Mouse (Mus musculus) stomach, postnatal 0 days (tissue): Measurements from ENCODE around the gene Babam2. TPM values are rescaled to one million over a fixed set of nuclear protein-coding genes. Genes with fewer than 3 reads are reported as not detected.

Experiments used
- ATAC-seq: fragments of 200-750 bp; cut with Nextera tagmentation; 2 replicates; pipeline ENCODE4 v1.8.0; 2017; ENCODE audit not compliant: low FRiP score, low TSS enrichment
- DNase-seq: peaks from one replicate; pipeline ENCODE4 v3.0.0-alpha.2; 2016; ENCODE audit warnings: low spot score
- H3K27ac ChIP-seq: fragments of 300-500 bp; sonication (generic); replicated peaks from 2 replicates; pipeline ENCODE4 v1.5.1; 2014; ENCODE audit warnings: mild to moderate bottlenecking, control low read depth
- H3K27me3 ChIP-seq: fragments of 300-500 bp; sonication (generic); 2 replicates; pipeline ENCODE4 v1.6.1; 2014; ENCODE audit warnings: low read length; ENCODE audit not compliant: control insufficient read depth, insufficient read depth
- H3K36me3 ChIP-seq: fragments of 300-500 bp; sonication (generic); 2 replicates; pipeline ENCODE4 v1.6.1; 2014; ENCODE audit warnings: low read length, mixed read lengths; ENCODE audit not compliant: control insufficient read depth, insufficient read depth
- H3K4me1 ChIP-seq: fragments of 300-500 bp; sonication (generic); replicated peaks from 2 replicates; pipeline ENCODE4 v1.6.1; 2014; ENCODE audit warnings: antibody characterized with exemption; ENCODE audit not compliant: control insufficient read depth, insufficient read depth
- H3K4me2 ChIP-seq: fragments of 300-500 bp; sonication (generic); replicated peaks from 2 replicates; pipeline ENCODE4 v1.6.1; 2014; ENCODE audit warnings: low read depth, mild to moderate bottlenecking, control low read depth, moderate library complexity
- H3K4me3 ChIP-seq: fragments of 300-500 bp; sonication (generic); 2 replicates; pipeline ENCODE4 v1.5.1; 2014; ENCODE audit warnings: low read depth, low read length, control low read depth
- H3K9ac ChIP-seq: fragments of 300-500 bp; sonication (generic); 2 replicates; pipeline ENCODE4 v1.6.1; 2014; ENCODE audit warnings: mild to moderate bottlenecking, low read length, control low read depth, mixed read lengths
- H3K9me3 ChIP-seq: fragments of 300-500 bp; sonication (generic); 2 replicates; pipeline ENCODE4 v1.6.1; 2016; ENCODE audit warnings: low read length; ENCODE audit not compliant: control insufficient read depth
- CTCF ChIP-seq: IDR thresholded peaks from 2 replicates; pipeline ENCODE4 v1.5.1; 2016; ENCODE audit warnings: antibody characterized with exemption, low read depth, mild to moderate bottlenecking, moderate library complexity
- EP300 ChIP-seq: optimal IDR thresholded peaks from 2 replicates; pipeline ENCODE3; 2016; ENCODE audit warnings: antibody characterized with exemption
- WGBS: fragments of 180-500 bp; shearing (Covaris S2); extraction: QIAGEN DNeasy Blood & Tissue Kit; methylation state at CpG from one replicate; pipeline ENCODE4 v1.1.7; 2014; 5-methylcytosine and 5-hydroxymethylcytosine counted together
- polyA plus RNA-seq: library from polyadenylated mRNA; unstranded; fragments of >200 nt; fragmentation: Nextera tagmentation; extraction: Ambion mirVana; gene quantifications from 2 replicates; pipeline ENCODE4 v1.2.1, GENCODE M21; 2015

Babam2 gene
- polyA plus RNA-seq, 1 experiment from 2014 or later, result 44.9 TPM

DNA sequence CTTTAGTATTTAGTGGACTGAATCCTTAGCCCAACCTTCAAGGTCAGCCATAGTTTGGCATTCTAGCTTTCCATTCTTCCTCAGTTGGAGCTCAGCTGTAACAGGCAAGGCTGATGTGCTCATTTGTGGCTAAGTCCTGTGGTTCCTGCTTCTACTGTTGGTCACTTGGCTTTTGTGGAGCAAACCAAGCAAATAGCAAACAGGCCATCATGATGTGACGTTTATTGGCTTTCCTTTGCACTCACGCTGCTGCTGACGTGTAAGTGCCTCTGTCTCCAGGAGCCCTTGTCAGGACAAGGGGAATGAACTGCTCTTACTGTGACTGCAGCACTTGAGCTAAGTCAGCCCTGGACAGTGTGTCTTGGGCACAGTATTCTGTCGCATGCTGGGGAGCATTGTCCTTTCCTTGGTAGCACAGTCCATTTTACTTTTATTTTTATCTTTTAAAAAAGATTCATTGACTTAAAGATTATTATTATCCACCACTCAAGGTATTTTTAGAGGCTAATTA, 45.1 kb downstream of the Babam2 start:
- no peak overlapping the region for H3K9ac ChIP-seq

DNA sequence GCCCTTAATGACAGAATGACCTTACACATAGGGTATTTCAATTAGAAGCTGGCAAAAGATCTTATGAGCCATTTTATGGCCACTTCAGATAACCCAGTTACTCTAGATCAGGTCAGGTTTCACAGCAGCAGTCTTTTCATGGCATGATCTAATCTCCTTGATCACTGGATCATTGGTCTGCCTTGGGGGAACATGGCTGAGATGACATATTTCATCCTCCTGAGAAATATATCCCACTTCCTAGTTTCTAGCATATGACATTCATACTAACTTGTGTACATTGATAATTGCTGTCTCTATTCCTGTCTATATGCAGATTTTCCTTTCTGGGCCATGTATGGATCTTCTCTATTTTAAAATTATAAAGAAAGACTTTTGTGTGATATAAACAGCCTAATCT, 51.9 kb downstream of the Babam2 start:
- DNase-seq (no peak), ATAC-seq (no peak)
- TF ChIP-seq EP300, result no peak
- no peak for TF ChIP-seq CTCF
- Histone ChIP-seq H3K4me2 (no peak overlapping the region), H3K36me3 (no peaks in the 10 kb centered on the region), H3K4me3 (no peak overlapping the region), H3K4me1 (no peaks in the 10 kb centered on the region; the same call in 1 of the 2 replicates), H3K9ac (no peak overlapping the region), H3K9me3 (no peaks in the 10 kb centered on the region), H3K27me3 (no peaks in the 10 kb centered on the region), H3K27ac (no peak overlapping the region)

More for the DNA sequence above, 45.1 kb downstream of the Babam2 start:
- 74% methylated on average over 4 of the region's 4 CpGs for WGBS
- TF ChIP-seq EP300 (no peak), CTCF (no peak)
- Histone ChIP-seq H3K27ac (no peak overlapping the region), H3K4me3 (no peak overlapping the region), H3K9me3 (no peaks in the 10 kb centered on the region), H3K4me1 (no peaks in the 10 kb centered on the region), H3K36me3 (no peaks in the 10 kb centered on the region), H3K27me3 (no peaks in the 10 kb centered on the region), H3K4me2 (no peak overlapping the region)
- DNase-seq, result no peak
- ATAC-seq, result no peak

DNA sequence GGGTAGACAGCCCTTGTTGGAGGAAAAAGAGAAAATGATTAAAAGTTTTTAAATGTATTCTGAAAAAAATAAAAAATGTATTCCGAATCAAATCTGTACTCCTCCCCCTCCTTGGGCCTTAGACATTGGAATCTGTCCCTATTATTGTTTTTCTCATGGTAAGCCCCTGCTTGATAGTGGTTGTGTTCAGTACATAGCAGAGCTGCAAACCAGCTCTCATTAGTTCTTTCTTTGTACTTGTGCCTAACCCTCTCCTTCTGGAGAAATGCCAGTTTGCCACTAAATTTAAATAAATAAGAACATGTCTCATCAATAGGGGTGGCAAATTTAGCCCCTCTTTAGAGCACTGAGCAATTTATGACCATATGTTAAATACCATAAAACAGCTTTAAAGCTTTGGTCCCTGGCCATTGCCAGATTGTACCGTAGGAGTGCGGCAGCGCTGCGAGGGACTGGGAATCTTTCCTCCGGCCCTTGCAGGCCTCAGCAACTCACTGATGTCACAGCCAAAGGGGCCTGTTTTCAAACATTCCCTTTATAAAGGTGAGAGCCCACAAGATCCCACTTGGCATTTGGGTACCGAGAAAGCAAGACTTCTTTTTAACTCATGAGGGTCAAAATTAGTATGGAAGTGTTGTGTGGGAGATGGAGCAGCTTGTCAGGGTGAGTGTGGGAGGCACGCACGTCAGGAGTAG, 52.9 kb downstream of the Babam2 start:
- H3K27me3 ChIP-seq, result no peaks in the 10 kb centered on the region
- H3K9me3 ChIP-seq, result no peaks in the 10 kb centered on the region
- ATAC-seq (no peak; the same call in 1 of the 2 replicates), DNase-seq (no peak)
- WGBS, result 61% methylated on average over 9 of the region's 9 CpGs
- H3K27ac ChIP-seq, result peak overlapping the region; percentile 56; the same call in 1 of the 2 replicates
- H3K36me3 ChIP-seq, result no peaks in the 10 kb centered on the region
- H3K4me2 ChIP-seq, result no peak overlapping the region
- H3K4me3 ChIP-seq, result no peak overlapping the region
- no peak overlapping the region for H3K9ac ChIP-seq
- TF ChIP-seq EP300 (no peak), CTCF (no peak)
- no peaks in the 10 kb centered on the region; the same call in 1 of the 2 replicates for H3K4me1 ChIP-seq

- TF ChIP-seq EP300 (no peak), CTCF (no peak)
- DNase-seq (peak; percentile 24), ATAC-seq (peak; percentile 74)
- Histone ChIP-seq H3K27me3 (no peaks in the 10 kb centered on the region), H3K4me3 (no peak overlapping the region), H3K4me1 (no peaks in the 10 kb centered on the region; the same call in 1 of the 2 replicates), H3K9ac (no peak overlapping the region), H3K4me2 (no peak overlapping the region), H3K27ac (peak overlapping the region; percentile 56; the same call in 1 of the 2 replicates), H3K36me3 (no peaks in the 10 kb centered on the region), H3K9me3 (no peaks in the 10 kb centered on the region)
- WGBS, result 53% methylated on average over 4 of the region's 4 CpGs
These were observed 53.5 kb downstream of the Babam2 start for GRCm38 (mm10) chr5:31750955-31751354.

DNA sequence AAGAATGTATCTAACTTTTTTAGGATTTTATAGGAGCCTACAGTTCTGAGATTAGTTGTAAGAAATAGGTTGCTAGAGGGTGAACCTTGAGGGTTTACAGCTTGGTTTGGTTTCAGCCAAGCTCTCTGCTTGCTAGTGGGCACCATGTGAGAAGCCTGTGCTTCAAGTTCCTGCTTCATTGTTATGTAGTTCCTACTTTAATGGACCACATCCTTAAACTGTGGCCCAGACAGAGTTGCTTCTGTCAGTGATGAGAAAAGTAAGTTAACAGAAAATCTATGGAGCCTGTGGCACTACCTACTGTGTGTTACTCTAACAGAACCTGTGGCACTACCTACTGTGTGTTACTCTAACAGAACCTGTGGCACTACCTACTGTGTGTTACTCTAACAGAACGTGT, 57.1 kb downstream of the Babam2 start:
- H3K36me3 ChIP-seq, result no peaks in the 10 kb centered on the region
- TF ChIP-seq EP300 (no peak), CTCF (no peak)
- DNase-seq (no peak), ATAC-seq (no peak)
- H3K9me3 ChIP-seq, result no peaks in the 10 kb centered on the region
- no peak overlapping the region for H3K27ac ChIP-seq
- H3K27me3 ChIP-seq, result no peaks in the 10 kb centered on the region
- no peak overlapping the region for H3K4me3 ChIP-seq
- no peak overlapping the region for H3K9ac ChIP-seq
- no peaks in the 10 kb centered on the region; the same call in 1 of the 2 replicates for H3K4me1 ChIP-seq
- no peak overlapping the region for H3K4me2 ChIP-seq
- WGBS, result 86% methylated on average over 1 of the region's 1 CpGs

DNA sequence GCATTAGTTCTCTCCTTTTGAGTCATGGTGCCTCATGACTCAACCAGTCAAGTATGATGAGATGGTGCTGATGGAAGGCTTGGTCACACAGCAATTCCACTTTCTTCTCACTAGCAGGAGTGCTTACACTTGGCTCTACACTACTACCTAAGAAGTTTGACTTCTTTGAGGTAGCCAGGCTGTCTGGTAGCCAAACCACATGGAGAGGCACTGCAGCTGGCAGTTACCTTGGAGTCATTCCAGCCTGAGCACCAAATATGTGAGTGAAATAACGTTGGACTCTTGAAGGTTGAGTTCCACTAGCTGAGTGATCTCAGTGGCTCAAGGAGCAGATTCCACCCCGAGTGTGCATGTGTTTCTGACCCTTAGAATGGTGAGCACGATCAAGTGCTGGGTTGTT, 57.8 kb downstream of the Babam2 start:
- H3K4me2 ChIP-seq, result no peak overlapping the region
- DNase-seq (no peak), ATAC-seq (no peak)
- H3K27me3 ChIP-seq, result no peaks in the 10 kb centered on the region
- no peaks in the 10 kb centered on the region for H3K9me3 ChIP-seq
- no peak overlapping the region for H3K4me3 ChIP-seq
- no peaks in the 10 kb centered on the region; the same call in 1 of the 2 replicates for H3K4me1 ChIP-seq
- H3K36me3 ChIP-seq, result no peaks in the 10 kb centered on the region
- H3K27ac ChIP-seq, result no peak overlapping the region
- WGBS, result 87% methylated on average over 3 of the region's 3 CpGs
- H3K9ac ChIP-seq, result no peak overlapping the region
- TF ChIP-seq CTCF (no peak), EP300 (no peak)
